Mouse (Mus musculus) layer of hippocampus, adult 11-12 months (tissue): ENCODE results near the gene Nox3.

Experiments used
- DNase-seq: peaks from one replicate; pipeline ENCODE4 v3.0.0; 2022; ENCODE audit warnings: low spot score

Gene Nox3

GRCm38 (mm10) chr17:3696161-3696560 lies at the start of gene Nox3:
TSS of gene Nox3 (minus strand) at chr17:3696261.
- no peak for DNase-seq

GRCm38 (mm10) chr17:3744402-3744801 lies 48.3 kb upstream of the Nox3 start:
- DNase-seq, result no peak

DNA sequence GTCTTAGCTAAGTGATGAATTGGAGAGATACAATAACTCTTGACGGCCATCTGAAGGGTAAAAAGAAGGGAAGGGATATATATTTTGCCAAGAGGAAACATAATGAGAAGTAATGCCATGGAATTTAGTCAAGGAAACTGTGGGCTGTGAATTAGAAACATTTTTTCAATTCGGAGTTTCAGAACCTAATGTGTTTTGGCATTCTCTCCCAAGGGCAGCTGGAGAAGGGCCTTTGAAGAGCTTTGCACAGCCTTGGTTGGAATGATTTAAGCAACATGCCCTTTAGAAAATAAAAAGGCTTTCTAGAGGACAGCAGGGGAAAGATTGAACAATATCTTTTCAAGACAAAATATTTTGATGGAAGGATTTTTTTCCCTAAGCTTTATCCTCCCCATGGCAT lies 40.9 kb upstream of the Nox3 start:
- DNase-seq, result no peak

DNA sequence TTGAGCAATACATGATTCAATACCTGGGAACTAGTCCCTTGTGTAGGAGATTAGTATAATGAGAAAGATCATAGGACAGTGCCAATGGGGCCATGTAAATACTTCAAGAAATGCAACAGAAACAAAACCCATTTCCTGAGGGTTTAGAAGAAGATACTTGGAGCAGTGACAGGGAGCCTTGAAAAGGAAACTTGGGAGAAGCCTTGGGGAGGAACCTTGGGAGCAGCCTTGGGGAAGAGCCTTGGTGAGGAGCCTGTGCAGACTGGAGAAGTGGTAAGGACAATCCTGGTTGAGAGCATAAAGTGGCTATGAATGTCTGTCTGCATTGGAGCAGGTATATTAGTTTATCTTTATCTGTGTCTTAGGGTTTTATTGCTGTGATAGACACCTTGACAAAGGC lies 38.2 kb upstream of the Nox3 start:
- no peak for DNase-seq

- DNase-seq, result no peak
Measured at GRCm38 (mm10) chr17:3705350-3705930, 9.4 kb upstream of the Nox3 start.

DNA sequence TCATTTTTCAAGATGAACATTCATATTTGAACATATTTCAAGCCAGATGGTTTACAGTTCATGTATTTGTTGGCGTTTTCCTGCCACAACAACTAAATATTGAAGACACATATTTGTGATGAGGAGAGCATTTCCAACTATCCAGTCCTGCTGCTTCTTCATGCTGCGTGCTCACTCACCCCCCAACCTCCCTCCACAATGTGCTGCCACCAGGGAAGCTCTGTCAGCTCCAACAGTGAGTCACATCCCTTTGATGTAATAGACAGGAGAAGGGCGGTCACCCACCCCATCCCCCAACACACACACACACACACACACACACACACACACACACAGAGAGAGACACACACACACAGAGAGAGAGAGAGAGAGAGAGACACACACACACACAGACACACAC lies 6.3 kb upstream of the Nox3 start:
- peak; percentile 17 for DNase-seq

DNA sequence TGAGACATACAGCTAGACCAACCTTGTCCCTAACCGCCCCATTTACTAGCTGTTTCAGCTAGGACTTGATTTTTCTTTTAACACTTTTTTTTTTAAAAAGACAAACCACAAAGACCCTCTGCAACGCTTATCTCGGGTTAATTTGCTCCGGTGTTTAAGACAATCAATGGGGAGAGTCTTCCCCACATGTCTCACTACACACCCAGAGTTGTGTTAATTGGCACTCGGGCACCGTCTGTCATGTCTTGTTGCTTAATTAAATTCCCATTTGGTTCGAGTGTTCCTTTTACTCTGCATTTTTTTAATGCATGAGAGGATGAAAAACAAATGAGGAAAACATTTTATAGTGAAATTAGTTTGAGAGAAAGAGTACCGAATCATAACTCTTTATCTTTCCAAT lies 3.2 kb downstream of the Nox3 start:
- no peak for DNase-seq

- no peak for DNase-seq
Measured at GRCm38 (mm10) chr17:3690499-3691258, 5.4 kb downstream of the Nox3 start.

DNA sequence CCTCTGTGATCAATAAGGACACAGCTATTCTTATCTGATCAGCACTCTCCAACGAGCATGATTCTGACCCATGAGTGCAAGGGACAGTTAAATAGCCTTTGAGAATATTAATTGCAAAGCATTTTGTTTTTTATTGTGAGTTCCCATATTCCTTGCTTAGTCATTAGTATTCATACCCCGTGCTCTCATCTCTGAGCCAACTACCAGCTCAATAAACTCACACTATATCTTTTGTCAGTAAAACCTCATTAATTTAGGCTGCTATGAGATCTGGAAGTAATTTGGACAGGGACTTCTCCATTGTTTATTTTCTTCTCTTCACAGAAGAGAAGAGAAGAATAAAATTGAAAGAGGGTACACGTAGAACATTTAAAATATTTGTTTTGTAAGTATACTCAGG lies 12.4 kb downstream of the Nox3 start:
- DNase-seq, result no peak

- DNase-seq, result peak; percentile 12
Measured at GRCm38 (mm10) chr17:3669226-3669625, 26.8 kb downstream of the Nox3 start.

- no peak for DNase-seq
Measured at GRCm38 (mm10) chr17:3667287-3667686, 28.8 kb downstream of the Nox3 start.

GRCm38 (mm10) chr17:3665321-3665720 lies 30.7 kb downstream of the Nox3 start:
- no peak for DNase-seq

DNA sequence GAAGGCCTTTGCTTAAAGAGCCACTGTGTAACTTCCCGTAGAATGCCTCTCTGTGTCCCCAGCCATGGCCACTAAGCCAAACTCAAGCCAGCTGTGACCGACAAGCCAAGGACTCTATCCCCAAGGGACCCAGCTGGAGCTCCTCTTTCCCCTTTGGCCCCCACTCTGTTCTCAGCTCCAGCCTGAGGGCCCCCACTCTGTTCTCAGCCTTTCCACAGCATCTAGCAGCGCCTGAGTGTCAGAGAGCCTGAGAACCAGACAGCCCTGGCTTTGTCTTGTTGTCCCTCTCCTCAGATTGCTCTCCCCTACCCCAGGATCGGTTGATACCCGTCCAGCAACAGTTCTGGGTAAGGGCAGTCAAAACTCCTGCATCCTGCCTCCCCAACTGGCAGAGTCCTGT lies 36.6 kb downstream of the Nox3 start:
- no peak for DNase-seq

DNA sequence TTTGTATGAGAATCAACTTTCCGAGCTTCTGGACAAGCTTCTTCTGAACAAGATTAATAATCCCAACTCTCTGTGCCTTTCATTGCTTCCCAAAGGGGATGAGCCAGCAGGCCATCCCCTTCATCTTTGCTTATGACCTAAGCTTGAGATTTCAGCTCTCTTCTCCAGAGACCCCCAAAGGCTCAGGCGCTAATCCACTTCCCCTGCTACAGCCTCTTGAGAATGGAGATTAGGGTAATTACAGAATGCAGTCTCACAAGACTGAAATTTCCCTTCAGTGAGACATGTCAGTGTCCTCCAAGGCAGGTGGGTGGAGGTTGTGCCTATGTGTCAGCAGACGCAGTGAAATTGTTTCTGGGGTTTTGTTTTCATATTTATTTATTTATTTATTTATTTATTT lies 45.7 kb downstream of the Nox3 start:
- no peak for DNase-seq

GRCm38 (mm10) chr17:3643582-3643981 lies 52.5 kb downstream of the Nox3 start:
- no peak for DNase-seq

- DNase-seq, result no peak
Measured at GRCm38 (mm10) chr17:3641456-3641855, 54.6 kb downstream of the Nox3 start.

- DNase-seq, result no peak
Measured at GRCm38 (mm10) chr17:3638757-3639156, 57.3 kb downstream of the Nox3 start.

- DNase-seq, result no peak
Measured at GRCm38 (mm10) chr17:3632501-3632900, 63.6 kb downstream of the Nox3 start.

- DNase-seq, result no peak
Measured at GRCm38 (mm10) chr17:3616329-3617216, 79.5 kb downstream of the Nox3 start.

DNA sequence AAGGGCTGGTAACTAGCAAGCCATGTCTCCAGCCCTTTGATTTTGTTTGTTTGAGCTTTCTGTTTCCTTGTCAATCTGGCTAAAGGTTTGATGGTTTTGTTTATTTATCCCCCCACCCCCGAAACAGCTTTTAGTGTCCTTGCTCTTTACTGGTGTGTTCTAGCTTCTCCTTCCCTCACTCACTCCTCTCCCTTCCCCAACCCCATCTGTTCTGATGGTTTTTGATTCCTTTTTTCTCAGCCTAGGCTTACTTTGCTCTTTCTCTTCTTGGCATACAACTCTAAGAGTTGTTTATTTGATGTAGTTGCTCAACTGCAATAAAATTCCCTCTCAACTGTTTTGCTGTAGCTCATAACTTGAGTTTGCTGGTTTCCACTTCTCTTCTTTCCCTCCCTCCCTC lies 80.5 kb downstream of the Nox3 start:
- no peak for DNase-seq

DNA sequence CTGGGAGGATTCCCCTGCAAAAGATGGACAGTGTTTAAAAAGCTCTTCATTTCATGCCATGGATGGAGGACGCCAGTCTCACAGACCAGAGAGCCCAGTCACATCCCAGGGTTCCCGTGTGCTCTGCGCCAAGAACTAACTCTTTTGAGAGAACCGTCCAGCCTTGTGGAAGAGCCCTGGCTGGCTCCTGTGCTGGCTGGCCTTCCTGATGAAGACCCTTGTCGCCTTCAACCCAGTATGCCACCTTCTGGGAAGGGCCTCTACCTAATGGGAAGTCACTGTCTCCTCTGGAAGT lies 84.3 kb downstream of the Nox3 start:
- no peak for DNase-seq

- peak; percentile 35 for DNase-seq
Measured at GRCm38 (mm10) chr17:3610928-3611780, 84.9 kb downstream of the Nox3 start.
